Mouse (Mus musculus): ENCODE data around the gene Hopx.
A peak's percentile ranks its signal among the peaks of the same experiment; 100 is the strongest.

The Hopx gene

DNA sequence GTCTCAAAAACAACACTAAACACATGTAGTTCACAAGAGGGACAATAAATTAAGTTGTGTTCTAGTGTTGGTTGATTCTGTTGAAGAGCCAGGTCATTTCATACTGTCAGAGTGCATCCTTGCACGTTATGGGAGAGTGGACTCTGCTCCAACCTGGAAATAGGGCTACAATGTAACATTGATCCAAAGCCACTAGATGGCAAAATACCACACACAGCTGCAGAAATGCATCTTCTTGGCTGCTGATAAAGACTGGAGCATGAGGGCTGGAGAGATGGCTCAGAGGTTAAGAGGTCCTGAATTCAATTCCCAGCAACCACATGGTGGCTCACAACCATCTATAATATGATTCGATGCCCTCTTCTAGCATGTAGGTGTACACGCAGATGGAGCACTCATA is 43.3 kb downstream of the Hopx start:
- no peak for DNase-seq (ENCODE audit: low read depth, low spot score)

DNA sequence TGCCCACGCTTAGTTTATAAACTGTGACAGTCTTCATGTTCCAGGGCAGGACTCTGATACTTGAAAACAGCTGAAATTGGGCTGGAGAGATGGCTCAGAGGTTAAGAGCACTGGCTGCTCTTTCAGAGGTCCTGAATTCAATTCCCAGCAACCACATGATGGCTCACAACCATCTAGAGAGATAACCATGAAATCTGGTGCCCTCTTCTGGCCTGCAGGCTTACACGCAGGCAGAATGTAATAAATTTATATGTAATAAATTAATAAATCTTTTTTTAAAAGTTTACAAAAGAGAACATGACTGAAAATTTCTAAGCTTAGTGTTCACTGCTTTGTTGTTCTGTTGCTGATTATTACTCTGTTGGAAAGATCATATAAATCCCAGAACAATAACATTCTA is 43.9 kb downstream of the Hopx start:
- DNase-seq (ENCODE audit: low read depth, low spot score): peak; percentile 18

DNA sequence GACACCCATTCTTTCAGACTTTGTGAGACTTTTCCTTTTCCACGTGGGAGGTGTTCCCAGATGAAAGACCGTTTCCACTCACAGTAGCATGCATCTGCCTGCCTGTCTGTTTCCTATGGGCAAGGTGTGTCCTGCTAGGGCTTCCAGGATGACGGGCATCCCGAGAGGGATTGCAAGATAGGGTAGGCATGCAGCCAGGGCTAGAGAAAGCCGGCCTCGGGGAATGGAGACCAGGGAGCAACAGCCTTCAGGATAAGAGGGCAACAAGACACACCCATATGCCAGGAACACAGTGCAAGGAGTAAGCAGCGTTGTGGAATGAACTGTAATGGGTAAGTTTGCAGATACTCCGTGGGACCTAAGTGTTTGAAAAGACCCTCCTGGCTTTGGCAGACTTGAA is 47.6 kb downstream of the Hopx start:
- no peak for DNase-seq (ENCODE audit: low read depth, low spot score)

DNA sequence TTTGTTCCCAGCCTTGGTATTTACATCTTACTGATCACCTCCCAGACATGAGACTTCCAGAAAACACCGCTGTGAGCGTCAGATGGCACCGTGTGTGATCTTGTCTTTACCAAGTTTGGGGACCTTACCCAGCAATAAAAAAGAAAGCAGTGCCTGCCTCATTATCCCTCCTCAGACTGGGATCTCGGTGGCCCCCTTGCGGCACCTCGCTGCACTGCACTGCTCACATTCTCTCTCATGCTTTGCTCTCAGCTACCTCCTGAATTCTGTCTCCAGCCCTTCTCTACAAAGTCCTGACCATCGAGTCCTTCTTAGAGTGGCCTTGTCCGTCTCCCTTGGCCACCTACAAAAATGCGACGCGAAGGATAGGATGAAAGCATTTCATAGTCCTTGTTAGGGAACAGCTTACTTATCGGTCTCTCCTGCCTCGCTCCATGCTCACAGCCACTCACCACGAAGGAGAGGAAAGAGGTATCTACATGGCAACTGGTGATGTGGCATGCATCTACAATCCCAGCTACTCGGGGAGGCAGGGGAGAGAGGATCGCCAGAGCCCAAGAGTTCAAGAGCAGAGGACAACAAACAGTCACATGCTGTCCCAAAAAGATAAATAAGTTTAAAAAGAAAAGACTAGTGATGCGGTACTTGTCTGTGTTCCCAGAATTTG is 53.4 kb downstream of the Hopx start:
- peak; percentile 46 for DNase-seq (ENCODE audit: low read depth, low spot score)

DNA sequence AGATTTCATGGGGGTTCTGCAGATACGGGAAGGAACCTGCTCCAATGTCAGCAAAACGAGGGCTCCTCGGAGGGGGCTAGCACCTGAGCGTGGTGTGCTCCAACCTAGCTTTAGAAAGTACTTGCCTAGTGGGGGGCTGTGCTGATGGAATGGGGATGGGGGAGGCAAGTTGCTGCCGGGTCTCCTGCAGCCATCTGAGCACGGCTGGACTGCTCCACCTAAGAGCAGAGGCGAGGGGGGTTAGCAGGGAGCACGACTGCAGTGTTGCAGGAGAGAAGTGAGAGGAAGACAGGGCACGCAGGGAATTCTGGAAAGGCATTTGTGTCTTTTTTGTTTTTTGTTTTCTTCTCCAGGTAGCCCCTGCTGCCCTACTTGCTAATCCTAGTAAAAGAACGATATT is 54.6 kb downstream of the Hopx start:
- no peak for DNase-seq (ENCODE audit: low read depth, low spot score)

DNA sequence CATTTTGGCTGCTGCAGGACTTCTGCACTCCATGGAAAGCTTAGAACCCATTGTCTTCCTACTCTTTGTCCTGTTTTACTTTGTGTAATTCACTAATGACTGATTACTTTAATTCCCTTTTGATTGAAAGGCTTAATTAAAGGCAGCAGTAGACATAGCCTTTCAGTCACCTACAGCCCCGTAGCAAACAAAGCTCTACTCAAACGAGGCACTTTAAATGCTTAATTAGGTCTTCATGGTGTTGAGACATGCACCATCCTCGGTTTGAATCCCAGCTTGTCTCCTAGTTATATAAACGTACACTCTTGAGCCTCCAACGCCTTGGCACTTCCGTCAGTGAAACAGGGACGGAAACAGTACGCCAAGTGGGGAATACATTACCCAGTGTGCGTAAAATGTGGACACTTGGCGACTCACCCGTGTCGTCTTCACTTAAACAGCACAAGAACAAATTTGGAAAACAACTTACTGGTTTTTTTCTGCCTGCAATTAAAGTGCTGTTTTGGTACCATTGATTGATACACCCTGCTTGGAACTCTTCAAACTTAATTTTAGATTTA is 58.0 kb downstream of the Hopx start:
- no peak for DNase-seq (ENCODE audit: low read depth, low spot score)

DNA sequence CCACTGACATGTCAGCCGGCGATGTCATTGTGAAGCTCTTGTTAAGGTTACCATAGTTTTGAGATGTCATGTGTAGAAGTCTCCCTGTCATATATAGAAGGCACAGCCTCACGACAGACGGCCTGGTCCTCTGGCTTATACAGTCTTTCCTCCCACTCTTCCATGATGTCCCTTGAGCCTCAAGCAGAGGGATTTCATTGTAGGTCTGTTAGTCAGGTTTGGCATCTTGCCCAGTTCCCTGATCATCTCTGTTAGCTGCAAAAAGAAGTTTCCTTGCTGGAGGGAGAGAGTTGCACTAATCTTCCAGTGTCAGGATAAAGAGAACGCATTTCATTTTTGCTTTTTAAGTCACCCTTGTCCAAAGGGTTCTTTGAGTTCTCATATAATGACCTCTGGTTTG is 62.3 kb downstream of the Hopx start:
- no peak for DNase-seq (ENCODE audit: low read depth, low spot score)

DNA sequence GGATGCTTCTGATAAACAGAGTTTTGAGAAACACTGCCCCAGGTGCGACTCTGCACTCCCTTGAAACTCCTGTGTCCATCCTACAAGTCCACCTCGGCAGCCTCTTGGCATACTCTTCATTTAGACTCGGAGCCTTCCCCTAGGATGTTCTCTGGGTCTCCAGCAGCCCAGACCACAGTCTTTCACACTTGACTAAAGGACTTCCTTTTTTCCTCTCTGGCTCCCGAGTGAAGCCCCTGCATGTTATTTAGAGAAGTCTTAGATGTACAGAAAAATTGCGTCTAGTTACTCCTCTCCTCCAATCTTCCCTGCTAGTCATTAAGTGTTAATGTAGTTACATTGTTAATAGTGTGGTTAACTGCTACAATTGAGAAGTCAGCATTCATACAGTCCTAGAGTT is 70.6 kb downstream of the Hopx start:
- DNase-seq (ENCODE audit: low read depth, low spot score): no peak

DNA sequence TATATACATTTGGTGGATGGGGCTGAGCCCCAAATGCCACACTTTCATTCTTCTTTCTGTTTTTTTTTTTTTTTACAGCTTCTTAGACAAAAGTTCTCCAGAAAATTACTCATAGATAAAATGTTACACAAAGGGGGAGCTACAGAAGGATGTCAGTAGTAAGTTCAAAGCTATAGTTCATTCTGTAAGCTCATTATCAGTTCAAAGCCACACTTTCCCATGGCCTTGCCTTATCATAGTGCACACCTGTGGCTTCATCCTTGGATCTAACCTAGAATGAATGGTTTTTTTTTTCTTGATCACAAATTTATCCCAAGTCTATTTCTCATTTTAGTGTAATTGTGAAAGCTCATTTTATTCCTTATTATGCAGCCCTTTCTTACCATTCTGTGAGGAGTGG is 75.5 kb downstream of the Hopx start:
- no peak for DNase-seq (ENCODE audit: low read depth, low spot score)

DNA sequence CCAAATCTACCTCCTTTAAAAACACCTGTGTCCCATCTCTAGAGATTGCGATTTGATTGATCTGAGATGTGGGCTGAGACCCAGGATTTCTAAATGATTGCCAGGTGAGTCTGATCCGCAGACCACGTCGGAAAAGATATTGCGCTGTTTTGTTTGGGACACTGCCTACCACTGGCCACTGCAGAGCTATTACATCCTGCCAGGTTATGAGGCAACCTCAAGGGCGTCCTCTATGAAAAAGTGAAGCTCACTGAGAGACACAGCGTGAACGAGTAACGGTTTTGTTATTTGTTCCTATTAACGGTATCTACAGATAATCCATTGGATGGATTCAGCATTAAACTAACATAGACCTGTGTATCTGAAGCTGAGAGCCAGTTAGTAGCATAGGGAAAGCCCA is 76.5 kb downstream of the Hopx start:
- DNase-seq (ENCODE audit: low read depth, low spot score): no peak

Measured in A20 (cell line).